Mouse (Mus musculus): ENCODE measurements around the gene Depp1. TPM values are rescaled to one million over a fixed set of nuclear protein-coding genes. Genes with fewer than 3 reads are reported as not detected.

Gene Depp1
- polyA plus RNA-seq, 1 experiment from 2014 or later, result 23.7 TPM

DNA sequence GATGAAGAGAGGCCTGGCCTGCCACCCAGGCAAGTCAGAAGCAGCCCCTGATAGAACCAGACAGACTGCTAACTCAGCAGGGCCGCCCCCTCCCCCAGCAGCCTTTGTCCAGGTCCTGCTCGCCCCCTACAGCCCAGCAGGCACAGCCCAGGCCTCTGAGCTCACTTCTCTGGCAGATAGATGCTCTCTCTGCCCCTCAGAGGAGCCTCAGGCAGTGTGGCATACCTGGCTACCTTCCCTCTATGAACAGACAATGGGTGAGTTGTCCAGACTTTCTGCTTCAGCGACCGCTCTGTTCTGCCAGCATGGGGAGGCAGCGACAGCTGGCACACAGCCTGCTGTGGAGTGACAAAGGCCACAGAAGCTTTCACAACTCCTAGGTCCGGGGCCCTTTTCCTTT, 19.7 kb downstream of the Depp1 start:
- DNase-seq (ENCODE audit: low spot score) (no peak), ATAC-seq (ENCODE audit: low read depth) (no peak)
- Histone ChIP-seq H3K9me3 (ENCODE audit: control insufficient read depth, low read length) (no peaks in the 10 kb centered on the region), H3K36me3 (ENCODE audit: control insufficient read depth, insufficient read depth, low read length) (no peaks in the 10 kb centered on the region), H3K4me3 (ENCODE audit: low read depth, low read length) (no peak overlapping the region), H3K27ac (replicated peaks; ENCODE audit: low read depth, low read length) (no peak overlapping the region; the same call in 1 of the 2 replicates), H3K9ac (ENCODE audit: low read depth, low read length) (no peak overlapping the region), H3K4me1 (ENCODE audit: control insufficient read depth, insufficient read depth, low read length) (peaks cover 13% of the 10 kb centered on the region; the same call in 1 of the 2 replicates), H3K27me3 (replicated peaks; ENCODE audit: control insufficient read depth, insufficient read depth, low read length) (0 out of 2 replicates have a peak, but pooled peaks cover 3% of the 10 kb centered on the region), H3K4me2 (ENCODE audit: low read depth, low read length) (peak overlapping the region; percentile 15; the same call in 1 of the 2 replicates)
- 32% methylated on average over 6 of the region's 6 CpGs for WGBS

GRCm38 (mm10) chr6:116671031-116671430, 20.6 kb downstream of the Depp1 start:
- Histone ChIP-seq H3K9me3 (ENCODE audit: control insufficient read depth, low read length) (no peaks in the 10 kb centered on the region), H3K27me3 (replicated peaks; ENCODE audit: control insufficient read depth, insufficient read depth, low read length) (0 out of 2 replicates have a peak, but pooled peaks cover 3% of the 10 kb centered on the region), H3K4me1 (ENCODE audit: control insufficient read depth, insufficient read depth, low read length) (peaks cover 13% of the 10 kb centered on the region; the same call in 1 of the 2 replicates), H3K27ac (replicated peaks; ENCODE audit: low read depth, low read length) (no peak overlapping the region), H3K9ac (ENCODE audit: low read depth, low read length) (no peak overlapping the region), H3K36me3 (ENCODE audit: control insufficient read depth, insufficient read depth, low read length) (no peaks in the 10 kb centered on the region), H3K4me2 (ENCODE audit: low read depth, low read length) (peak overlapping the region; percentile 16; the same call in 1 of the 2 replicates), H3K4me3 (ENCODE audit: low read depth, low read length) (no peak overlapping the region)
- WGBS, result 3% methylated on average over 4 of the region's 5 CpGs
- ATAC-seq (ENCODE audit: low read depth), result peak; percentile 58
- DNase-seq (ENCODE audit: low spot score), result peak; percentile 84

GRCm38 (mm10) chr6:116671768-116672167, 21.4 kb downstream of the Depp1 start:
- ATAC-seq (ENCODE audit: low read depth), result no peak
- no peak overlapping the region; the same call in 1 of the 2 replicates for H3K4me2 ChIP-seq (ENCODE audit: low read depth, low read length)
- no peak overlapping the region for H3K9ac ChIP-seq (ENCODE audit: low read depth, low read length)
- 0 out of 2 replicates have a peak, but pooled peaks cover 3% of the 10 kb centered on the region for H3K27me3 ChIP-seq (replicated peaks; ENCODE audit: control insufficient read depth, insufficient read depth, low read length)
- H3K9me3 ChIP-seq (ENCODE audit: control insufficient read depth, low read length), result no peaks in the 10 kb centered on the region
- no peak for DNase-seq (ENCODE audit: low spot score)
- H3K27ac ChIP-seq (replicated peaks; ENCODE audit: low read depth, low read length), result no peak overlapping the region
- 81% methylated on average over 4 of the region's 4 CpGs for WGBS
- no peaks in the 10 kb centered on the region for H3K36me3 ChIP-seq (ENCODE audit: control insufficient read depth, insufficient read depth, low read length)
- peaks cover 13% of the 10 kb centered on the region; the same call in 1 of the 2 replicates for H3K4me1 ChIP-seq (ENCODE audit: control insufficient read depth, insufficient read depth, low read length)
- no peak overlapping the region for H3K4me3 ChIP-seq (ENCODE audit: low read depth, low read length)

DNA sequence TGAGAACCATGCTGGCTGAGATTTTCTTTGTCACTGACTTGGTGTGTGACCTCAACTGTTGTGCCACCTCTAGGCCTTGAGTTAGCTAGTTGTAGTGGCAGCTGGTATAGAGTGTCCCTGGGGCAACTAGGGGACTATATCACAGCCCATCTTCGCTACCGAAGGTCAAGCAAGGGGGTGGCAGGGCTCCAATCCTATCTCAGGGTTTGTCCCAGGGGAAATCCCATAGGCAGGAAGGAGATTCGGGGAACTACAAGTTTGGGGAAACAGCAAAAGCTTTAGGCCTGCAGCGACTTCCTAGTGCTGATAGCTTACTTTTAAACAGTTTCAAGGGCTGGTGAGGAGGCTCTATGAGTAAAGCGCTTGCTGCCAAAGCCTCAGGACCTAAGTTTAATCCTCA, 21.9 kb downstream of the Depp1 start:
- H3K4me2 ChIP-seq (ENCODE audit: low read depth, low read length), result peak overlapping the region; percentile 77
- H3K9me3 ChIP-seq (ENCODE audit: control insufficient read depth, low read length), result no peaks in the 10 kb centered on the region
- no peak for DNase-seq (ENCODE audit: low spot score)
- no peak overlapping the region for H3K27ac ChIP-seq (replicated peaks; ENCODE audit: low read depth, low read length)
- no peak for ATAC-seq (ENCODE audit: low read depth)
- H3K4me1 ChIP-seq (ENCODE audit: control insufficient read depth, insufficient read depth, low read length), result peaks cover 13% of the 10 kb centered on the region; the same call in 1 of the 2 replicates
- 0 out of 2 replicates have a peak overlapping the region, but pooled peaks have one; percentile 10 for H3K9ac ChIP-seq (ENCODE audit: low read depth, low read length)
- 0 out of 2 replicates have a peak, but pooled peaks cover 3% of the 10 kb centered on the region for H3K27me3 ChIP-seq (replicated peaks; ENCODE audit: control insufficient read depth, insufficient read depth, low read length)
- no peak overlapping the region for H3K4me3 ChIP-seq (ENCODE audit: low read depth, low read length)
- no peaks in the 10 kb centered on the region for H3K36me3 ChIP-seq (ENCODE audit: control insufficient read depth, insufficient read depth, low read length)
- WGBS, result 67% methylated on average over 5 of the region's 5 CpGs

DNA sequence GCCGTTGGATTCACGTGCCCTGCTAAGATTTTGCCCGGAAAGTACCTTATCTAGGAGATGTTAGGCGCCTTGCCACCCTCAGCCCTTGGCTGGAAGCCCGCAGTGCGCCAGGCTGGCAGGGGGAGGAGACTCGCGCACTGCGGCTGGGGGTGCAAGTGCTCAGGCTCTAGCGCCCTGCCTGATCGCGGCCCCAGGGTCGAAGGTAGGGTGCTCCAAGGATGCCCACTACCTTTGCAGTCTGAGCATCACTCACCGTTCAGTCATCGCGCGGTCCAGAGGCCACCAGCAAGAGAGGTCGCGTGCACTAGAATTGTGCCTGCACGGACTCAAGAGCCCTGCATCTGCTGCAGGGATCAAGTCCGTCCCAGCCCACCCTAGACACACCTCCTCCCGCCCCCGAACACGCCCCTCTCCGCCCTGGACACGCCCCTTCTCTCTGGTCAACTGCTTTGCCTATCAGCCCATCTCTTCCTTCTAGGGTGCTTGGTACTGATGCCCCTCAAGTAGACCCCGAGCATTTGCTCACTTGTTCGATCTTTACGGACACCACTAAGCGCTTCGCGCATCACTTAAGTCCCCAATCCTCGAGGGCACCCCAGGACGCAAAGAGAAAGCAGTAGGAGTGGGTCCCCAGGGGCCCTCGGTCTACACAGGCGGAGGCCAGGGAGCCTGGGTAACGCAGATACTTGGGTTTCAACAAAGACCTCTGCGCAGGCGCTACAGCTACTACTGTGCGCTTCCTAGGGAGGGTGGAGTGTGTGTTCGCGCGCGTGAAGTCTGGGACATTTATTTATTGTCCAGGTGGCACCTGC, 23.3 kb downstream of the Depp1 start, which contains the start of gene Rassf4:
TSS of gene Rassf4 (minus strand) at position 482 of the 812 bp plus-strand sequence.
- H3K36me3 ChIP-seq (ENCODE audit: control insufficient read depth, insufficient read depth, low read length), result no peaks in the 10 kb centered on the region
- DNase-seq (ENCODE audit: low spot score) (peak; percentile 91), ATAC-seq (ENCODE audit: low read depth) (peak; percentile 90)
- no peaks in the 10 kb centered on the region for H3K9me3 ChIP-seq (ENCODE audit: control insufficient read depth, low read length)
- peaks cover 13% of the 10 kb centered on the region; the same call in 1 of the 2 replicates for H3K4me1 ChIP-seq (ENCODE audit: control insufficient read depth, insufficient read depth, low read length)
- no peak within 1 kb of the TSS; the same call in 1 of the 2 replicates for H3K27ac ChIP-seq (replicated peaks; ENCODE audit: low read depth, low read length)
- 0 out of 2 replicates have a peak, but pooled peaks cover 3% of the 10 kb centered on the region for H3K27me3 ChIP-seq (replicated peaks; ENCODE audit: control insufficient read depth, insufficient read depth, low read length)
- peak within 1 kb of the TSS; percentile 77 for H3K4me2 ChIP-seq (ENCODE audit: low read depth, low read length)
- WGBS, result 0% methylated on average over 38 of the region's 44 CpGs
- peak within 1 kb of the TSS; percentile 51 for H3K9ac ChIP-seq (ENCODE audit: low read depth, low read length)
- H3K4me3 ChIP-seq (ENCODE audit: low read depth, low read length), result peak within 1 kb of the TSS; percentile 48

DNA sequence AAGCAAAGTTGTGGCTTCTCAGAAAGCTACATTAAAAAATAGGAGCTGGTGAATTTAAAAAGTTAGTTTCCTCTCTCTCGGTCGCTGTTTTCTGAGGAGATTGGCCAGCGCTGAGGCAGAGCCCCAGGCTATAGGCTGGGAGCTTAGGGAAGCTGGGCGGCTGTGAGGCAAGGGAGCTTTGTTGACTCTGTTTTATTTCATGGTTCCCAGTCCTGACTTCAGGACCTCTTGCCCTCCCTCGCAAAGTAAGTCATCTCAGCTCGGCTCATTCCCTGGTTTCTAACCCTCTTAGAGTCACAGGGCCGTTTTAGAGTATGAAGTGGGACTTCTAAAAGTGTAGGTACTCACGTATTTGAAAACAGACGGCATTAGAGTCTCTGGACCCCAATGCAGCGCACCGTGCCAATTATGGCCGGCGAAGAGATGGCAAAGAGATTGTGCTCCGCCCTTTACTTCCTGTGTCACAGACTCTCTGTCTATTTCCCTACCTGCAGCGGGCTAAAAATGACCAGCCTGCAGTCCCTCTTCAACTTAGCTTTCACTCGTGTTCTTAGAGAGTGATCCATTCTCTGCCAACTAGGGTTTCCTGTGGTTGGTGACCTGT, 24.0 kb downstream of the Depp1 start:
- no peaks in the 10 kb centered on the region for H3K9me3 ChIP-seq (ENCODE audit: control insufficient read depth, low read length)
- WGBS, result 27% methylated on average over 16 of the region's 16 CpGs
- no peak for DNase-seq (ENCODE audit: low spot score)
- peak overlapping the region; percentile 77 for H3K4me2 ChIP-seq (ENCODE audit: low read depth, low read length)
- H3K27ac ChIP-seq (replicated peaks; ENCODE audit: low read depth, low read length), result no peak overlapping the region; the same call in 1 of the 2 replicates
- 0 out of 2 replicates have a peak, but pooled peaks have one; percentile 19 for ATAC-seq (ENCODE audit: low read depth)
- H3K4me1 ChIP-seq (ENCODE audit: control insufficient read depth, insufficient read depth, low read length), result peaks cover 13% of the 10 kb centered on the region; the same call in 1 of the 2 replicates
- peak overlapping the region; percentile 48 for H3K4me3 ChIP-seq (ENCODE audit: low read depth, low read length)
- 0 out of 2 replicates have a peak, but pooled peaks cover 3% of the 10 kb centered on the region for H3K27me3 ChIP-seq (replicated peaks; ENCODE audit: control insufficient read depth, insufficient read depth, low read length)
- H3K36me3 ChIP-seq (ENCODE audit: control insufficient read depth, insufficient read depth, low read length), result no peaks in the 10 kb centered on the region
- H3K9ac ChIP-seq (ENCODE audit: low read depth, low read length), result peak overlapping the region; percentile 51

DNA sequence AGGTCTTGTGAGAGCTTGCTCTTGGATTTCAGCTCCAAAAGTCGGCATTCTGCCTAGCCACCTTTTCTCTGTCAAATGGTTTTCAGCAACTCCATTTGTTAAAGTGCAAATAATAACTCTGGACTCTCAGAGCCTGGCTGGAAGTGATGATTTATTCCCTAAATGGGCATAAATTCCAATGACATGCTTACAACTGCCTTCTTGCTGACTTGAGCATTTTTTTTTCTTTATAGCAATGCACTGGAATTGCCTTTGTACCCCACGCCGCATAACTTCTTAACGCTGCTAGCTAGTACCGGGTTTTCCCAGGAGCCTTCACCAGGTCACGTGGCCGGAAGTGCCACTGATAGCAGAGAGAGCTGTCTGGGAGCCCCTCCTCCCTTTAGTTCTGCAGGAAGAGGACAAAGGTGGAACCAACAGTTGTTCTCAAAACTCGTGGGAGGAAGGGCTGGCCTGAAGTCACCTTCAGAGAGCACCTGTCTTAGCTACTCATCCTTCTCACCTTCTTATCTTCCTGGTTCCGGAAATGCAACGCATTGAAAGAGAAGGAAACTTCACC, 26.0 kb downstream of the Depp1 start:
- Histone ChIP-seq H3K9me3 (ENCODE audit: control insufficient read depth, low read length) (no peaks in the 10 kb centered on the region), H3K27ac (replicated peaks; ENCODE audit: low read depth, low read length) (no peak overlapping the region), H3K36me3 (ENCODE audit: control insufficient read depth, insufficient read depth, low read length) (no peaks in the 10 kb centered on the region), H3K4me1 (ENCODE audit: control insufficient read depth, insufficient read depth, low read length) (0 out of 2 replicates have a peak, but pooled peaks cover 4% of the 10 kb centered on the region), H3K9ac (ENCODE audit: low read depth, low read length) (no peak overlapping the region), H3K27me3 (replicated peaks; ENCODE audit: control insufficient read depth, insufficient read depth, low read length) (0 out of 2 replicates have a peak, but pooled peaks cover 3% of the 10 kb centered on the region), H3K4me2 (ENCODE audit: low read depth, low read length) (no peak overlapping the region), H3K4me3 (ENCODE audit: low read depth, low read length) (no peak overlapping the region)
- DNase-seq (ENCODE audit: low spot score), result no peak
- 64% methylated on average over 10 of the region's 10 CpGs for WGBS
- no peak for ATAC-seq (ENCODE audit: low read depth)

DNA sequence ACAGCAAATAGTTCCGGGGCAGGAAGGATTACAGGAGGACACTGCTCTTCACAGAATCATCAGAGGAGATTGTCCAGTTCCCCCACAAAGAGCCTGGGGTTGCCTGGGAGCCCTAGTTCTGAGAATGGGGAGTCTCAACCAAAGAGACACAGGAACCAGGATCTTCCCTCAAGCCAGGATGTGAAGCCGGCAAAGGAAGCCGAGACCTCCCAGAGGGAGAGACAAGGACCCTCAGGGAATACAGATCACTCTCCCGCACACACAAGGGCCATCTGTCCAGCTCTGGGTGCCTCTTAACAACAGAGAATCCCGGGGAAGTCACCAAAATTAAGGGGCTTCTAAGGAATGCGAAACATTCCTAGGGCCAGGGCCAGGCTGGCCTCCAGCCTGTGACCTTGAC, 26.9 kb downstream of the Depp1 start:
- Histone ChIP-seq H3K4me1 (ENCODE audit: control insufficient read depth, insufficient read depth, low read length) (0 out of 2 replicates have a peak, but pooled peaks cover 4% of the 10 kb centered on the region), H3K27me3 (replicated peaks; ENCODE audit: control insufficient read depth, insufficient read depth, low read length) (0 out of 2 replicates have a peak, but pooled peaks cover 1% of the 10 kb centered on the region), H3K9me3 (ENCODE audit: control insufficient read depth, low read length) (no peaks in the 10 kb centered on the region), H3K9ac (ENCODE audit: low read depth, low read length) (no peak overlapping the region), H3K27ac (replicated peaks; ENCODE audit: low read depth, low read length) (no peak overlapping the region), H3K4me2 (ENCODE audit: low read depth, low read length) (no peak overlapping the region), H3K36me3 (ENCODE audit: control insufficient read depth, insufficient read depth, low read length) (no peaks in the 10 kb centered on the region), H3K4me3 (ENCODE audit: low read depth, low read length) (no peak overlapping the region)
- WGBS, result 40% methylated on average over 6 of the region's 6 CpGs
- no peak for DNase-seq (ENCODE audit: low spot score)
- ATAC-seq (ENCODE audit: low read depth), result no peak

All from embryonic facial prominence, embryonic 14.5 days (tissue).